Mouse (Mus musculus): ENCODE measurements around the gene Ywhaq. TPM values are rescaled to one million over a fixed set of nuclear protein-coding genes. Genes with fewer than 3 reads are reported as not detected.
A peak's percentile ranks its signal among the peaks of the same experiment; 100 is the strongest.

Gene Ywhaq
- polyA plus RNA-seq (2015; fragmentation: Nextera tagmentation; extraction: Ambion mirVana), result 1,089 and 1,150 TPM in 2 replicates

DNA sequence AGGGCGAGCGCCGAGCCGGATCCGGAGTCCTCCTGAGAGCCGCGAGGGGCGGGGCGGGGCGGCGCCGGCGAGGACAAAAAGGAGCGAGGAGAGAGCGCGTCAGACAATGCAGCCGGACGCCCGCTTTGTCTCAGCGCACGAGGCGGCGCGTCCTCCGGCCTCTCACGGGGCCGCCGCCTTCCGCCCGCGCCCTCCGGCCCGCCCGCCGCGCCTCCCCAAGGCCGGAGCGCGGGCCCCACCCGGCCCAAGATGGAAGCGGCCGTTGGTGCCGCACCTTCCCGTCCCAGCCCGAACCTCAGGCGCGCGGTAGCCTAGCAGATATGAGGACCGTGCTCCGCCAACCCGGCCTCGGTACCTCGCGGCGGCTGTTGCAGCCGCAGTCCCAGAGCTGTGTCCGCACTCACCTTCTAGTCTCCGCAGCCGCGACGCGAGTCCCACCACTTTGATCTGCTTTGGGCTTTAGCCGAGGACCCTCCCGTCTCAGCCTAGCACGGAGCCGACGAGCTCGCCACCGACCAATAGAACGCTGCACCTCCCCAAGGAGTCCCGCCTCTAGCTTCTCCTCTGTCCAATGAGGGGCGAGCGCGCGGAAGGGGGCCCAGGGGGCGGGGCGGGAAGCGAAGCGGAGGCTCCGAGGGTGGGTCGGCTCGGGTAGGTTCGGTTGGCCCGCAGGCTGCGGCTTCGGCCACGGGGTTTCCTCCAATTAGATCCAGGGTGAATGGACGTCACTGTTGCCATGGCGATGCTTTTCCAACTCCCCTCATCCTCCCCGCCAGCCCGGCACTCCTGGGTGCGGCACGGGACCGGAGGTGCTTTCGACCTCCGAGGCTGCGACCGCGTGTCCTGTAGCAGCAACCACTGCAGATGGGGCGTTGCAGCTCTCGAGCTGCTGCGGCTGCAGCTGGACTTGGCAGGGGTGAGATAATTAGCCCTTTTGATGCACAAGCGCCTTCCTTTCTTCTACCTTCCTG lies at the start of gene Ywhaq:
TSS of gene Ywhaq (minus strand) at position 538 of the 971 bp plus-strand sequence.
- peak within 1 kb of the TSS; percentile 98 for H3K9ac ChIP-seq (replicated peaks; ENCODE audit: low read depth, low read length)

DNA sequence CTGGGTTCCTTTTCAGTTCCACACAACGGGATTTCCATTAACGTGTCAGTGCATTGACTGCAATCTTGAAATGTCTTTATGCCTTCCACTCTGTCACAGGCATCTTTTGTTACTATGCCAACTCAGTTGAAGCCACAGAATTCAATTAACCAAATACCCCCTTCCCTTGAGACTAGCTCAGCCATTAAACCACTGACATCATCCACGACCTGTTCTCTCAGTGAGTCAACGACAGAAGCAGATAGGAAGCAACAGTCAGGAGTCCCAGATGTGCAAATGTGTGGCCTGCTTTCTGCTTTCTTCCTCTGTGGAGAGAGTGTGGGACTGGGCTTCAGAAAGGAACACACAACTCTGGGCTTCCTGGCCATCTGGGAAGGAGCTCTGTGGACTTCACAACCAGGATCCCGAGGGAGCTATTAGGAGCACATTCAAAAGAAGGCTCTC lies 46.0 kb upstream of the Ywhaq start:
- H3K27ac ChIP-seq (ENCODE audit: low read length), result no peak overlapping the region
- H3K4me1 ChIP-seq (replicated peaks; ENCODE audit: control insufficient read depth, insufficient read depth, low read length), result no peaks in the 10 kb centered on the region
- H3K4me2 ChIP-seq (ENCODE audit: low read length), result no peak overlapping the region
- H3K9me3 ChIP-seq (ENCODE audit: control insufficient read depth, low read length), result no peaks in the 10 kb centered on the region
- no peak overlapping the region for H3K9ac ChIP-seq (replicated peaks; ENCODE audit: low read depth, low read length)
- H3K4me3 ChIP-seq (replicated peaks; ENCODE audit: low read length), result no peak overlapping the region
- ATAC-seq, result peak; percentile 59; the same call in 1 of the 2 replicates
- WGBS, result 36% methylated on average over 5 of the region's 5 CpGs
- no peaks in the 10 kb centered on the region for H3K27me3 ChIP-seq (replicated peaks; ENCODE audit: control insufficient read depth, insufficient read depth, low read length)
- no peaks in the 10 kb centered on the region for H3K36me3 ChIP-seq (ENCODE audit: control insufficient read depth, insufficient read depth)

More for the DNA sequence above, at the start of gene Ywhaq:
- Histone ChIP-seq H3K9me3 (ENCODE audit: control insufficient read depth, low read length) (peaks cover 8% of the 10 kb centered on the region; the same call in 1 of the 2 replicates), H3K4me3 (replicated peaks; ENCODE audit: low read length) (peak within 1 kb of the TSS; percentile 82), H3K36me3 (ENCODE audit: control insufficient read depth, insufficient read depth) (peaks cover 20% of the 10 kb centered on the region), H3K27ac (ENCODE audit: low read length) (peak within 1 kb of the TSS; percentile 100), H3K4me1 (replicated peaks; ENCODE audit: control insufficient read depth, insufficient read depth, low read length) (peaks cover 14% of the 10 kb centered on the region), H3K27me3 (replicated peaks; ENCODE audit: control insufficient read depth, insufficient read depth, low read length) (no peaks in the 10 kb centered on the region), H3K4me2 (ENCODE audit: low read length) (peak within 1 kb of the TSS; percentile 89)
- 0% methylated on average over 96 of the region's 103 CpGs for WGBS
- ATAC-seq, result peak; percentile 99

DNA sequence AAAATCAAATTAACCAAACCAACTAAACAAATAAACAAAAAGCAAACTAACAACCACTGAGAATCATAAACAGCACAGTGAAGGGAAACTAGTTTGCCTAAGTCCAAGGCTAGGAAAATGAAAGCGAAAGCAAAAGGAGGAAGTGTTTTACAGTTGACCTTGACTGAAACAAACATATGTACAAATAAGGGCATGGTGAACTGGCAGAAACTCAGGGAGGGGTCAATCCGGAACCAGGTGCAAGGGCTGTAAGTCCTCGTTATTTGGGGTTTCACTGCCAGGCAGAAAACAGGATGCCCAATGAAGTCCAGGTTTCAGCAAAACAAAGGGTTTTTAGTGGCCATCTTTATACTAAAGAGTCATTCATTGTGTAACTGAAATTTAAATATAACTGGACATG lies 45.2 kb upstream of the Ywhaq start:
- no peak overlapping the region for H3K4me3 ChIP-seq (replicated peaks; ENCODE audit: low read length)
- no peaks in the 10 kb centered on the region for H3K9me3 ChIP-seq (ENCODE audit: control insufficient read depth, low read length)
- H3K9ac ChIP-seq (replicated peaks; ENCODE audit: low read depth, low read length), result no peak overlapping the region
- H3K27me3 ChIP-seq (replicated peaks; ENCODE audit: control insufficient read depth, insufficient read depth, low read length), result no peaks in the 10 kb centered on the region
- no peaks in the 10 kb centered on the region for H3K4me1 ChIP-seq (replicated peaks; ENCODE audit: control insufficient read depth, insufficient read depth, low read length)
- H3K27ac ChIP-seq (ENCODE audit: low read length), result no peak overlapping the region
- H3K4me2 ChIP-seq (ENCODE audit: low read length), result no peak overlapping the region
- no peaks in the 10 kb centered on the region for H3K36me3 ChIP-seq (ENCODE audit: control insufficient read depth, insufficient read depth)
- 83% methylated on average over 3 of the region's 3 CpGs for WGBS
- ATAC-seq, result no peak

DNA sequence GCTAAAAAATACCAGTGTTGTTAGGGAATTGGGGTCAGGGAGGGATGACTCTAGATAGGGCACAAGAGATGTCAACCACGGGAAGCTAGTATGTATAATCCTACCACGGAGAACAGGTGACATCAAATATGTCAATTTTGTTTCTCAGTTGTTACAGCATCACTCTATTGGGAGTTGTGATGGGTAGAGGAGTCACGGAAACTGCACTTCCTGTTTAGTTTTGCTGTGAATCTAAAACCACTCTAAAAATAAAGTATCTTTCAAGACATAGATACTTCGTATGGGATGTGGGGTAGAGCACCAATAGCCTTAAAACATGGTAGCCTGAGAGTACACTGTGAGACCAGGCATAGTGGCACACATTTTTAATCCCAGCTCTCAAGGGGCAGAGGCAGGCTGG lies 42.2 kb upstream of the Ywhaq start:
- Histone ChIP-seq H3K27me3 (replicated peaks; ENCODE audit: control insufficient read depth, insufficient read depth, low read length) (no peaks in the 10 kb centered on the region), H3K4me1 (replicated peaks; ENCODE audit: control insufficient read depth, insufficient read depth, low read length) (no peaks in the 10 kb centered on the region), H3K9ac (replicated peaks; ENCODE audit: low read depth, low read length) (no peak overlapping the region), H3K4me2 (ENCODE audit: low read length) (no peak overlapping the region), H3K9me3 (ENCODE audit: control insufficient read depth, low read length) (no peaks in the 10 kb centered on the region), H3K4me3 (replicated peaks; ENCODE audit: low read length) (no peak overlapping the region), H3K27ac (ENCODE audit: low read length) (no peak overlapping the region), H3K36me3 (ENCODE audit: control insufficient read depth, insufficient read depth) (no peaks in the 10 kb centered on the region)
- no peak for ATAC-seq
- 87% methylated on average over 4 of the region's 4 CpGs for WGBS

DNA sequence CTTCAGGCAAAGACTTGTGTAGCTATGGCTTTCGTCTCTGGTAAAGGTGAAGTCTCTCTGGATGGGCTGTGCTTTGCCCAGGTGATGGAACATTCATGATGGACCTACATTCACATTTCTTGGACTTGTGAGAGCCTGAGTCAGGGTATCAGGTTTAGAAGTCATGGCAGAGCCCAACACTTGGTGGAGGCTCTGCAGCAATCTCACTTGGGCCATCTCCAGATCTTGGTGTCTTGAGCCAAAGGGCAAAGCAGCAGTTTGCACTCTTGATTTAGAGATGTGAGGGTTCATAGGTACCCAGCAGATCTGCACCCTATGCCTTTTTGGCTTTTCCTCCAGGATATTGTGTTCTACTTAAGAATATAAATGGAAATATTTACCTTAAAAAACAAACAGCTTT lies 38.6 kb upstream of the Ywhaq start:
- H3K4me2 ChIP-seq (ENCODE audit: low read length), result no peak overlapping the region
- no peaks in the 10 kb centered on the region for H3K4me1 ChIP-seq (replicated peaks; ENCODE audit: control insufficient read depth, insufficient read depth, low read length)
- H3K36me3 ChIP-seq (ENCODE audit: control insufficient read depth, insufficient read depth), result no peaks in the 10 kb centered on the region
- WGBS, result 100% methylated on average over 1 of the region's 1 CpGs
- no peaks in the 10 kb centered on the region for H3K9me3 ChIP-seq (ENCODE audit: control insufficient read depth, low read length)
- no peak overlapping the region for H3K4me3 ChIP-seq (replicated peaks; ENCODE audit: low read length)
- H3K27ac ChIP-seq (ENCODE audit: low read length), result no peak overlapping the region
- no peaks in the 10 kb centered on the region for H3K27me3 ChIP-seq (replicated peaks; ENCODE audit: control insufficient read depth, insufficient read depth, low read length)
- no peak for ATAC-seq
- no peak overlapping the region for H3K9ac ChIP-seq (replicated peaks; ENCODE audit: low read depth, low read length)

DNA sequence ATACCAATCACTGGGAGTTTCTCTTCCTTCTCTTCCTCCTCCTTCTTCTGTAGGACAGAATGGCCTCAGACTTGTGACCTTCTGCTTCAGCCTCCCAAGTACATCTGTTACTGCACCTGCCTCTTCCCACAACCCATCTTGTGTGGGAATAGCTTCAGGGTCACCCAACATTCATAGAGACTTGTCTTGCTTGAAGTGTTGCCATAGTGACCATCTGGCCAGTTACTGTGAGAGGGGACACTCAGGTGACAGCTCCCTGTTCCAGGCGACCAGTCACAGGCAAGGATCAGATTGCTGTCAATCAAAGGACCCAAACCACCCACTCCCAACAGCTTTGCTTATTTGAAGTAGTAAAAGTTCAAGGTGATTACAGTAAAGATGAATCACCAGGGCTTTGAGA lies 34.3 kb upstream of the Ywhaq start:
- 19% methylated on average over 1 of the region's 1 CpGs for WGBS
- ATAC-seq, result no peak
- no peaks in the 10 kb centered on the region for H3K4me1 ChIP-seq (replicated peaks; ENCODE audit: control insufficient read depth, insufficient read depth, low read length)
- no peaks in the 10 kb centered on the region for H3K9me3 ChIP-seq (ENCODE audit: control insufficient read depth, low read length)
- no peaks in the 10 kb centered on the region for H3K36me3 ChIP-seq (ENCODE audit: control insufficient read depth, insufficient read depth)
- no peak overlapping the region for H3K9ac ChIP-seq (replicated peaks; ENCODE audit: low read depth, low read length)
- no peaks in the 10 kb centered on the region for H3K27me3 ChIP-seq (replicated peaks; ENCODE audit: control insufficient read depth, insufficient read depth, low read length)
- H3K4me3 ChIP-seq (replicated peaks; ENCODE audit: low read length), result no peak overlapping the region
- H3K4me2 ChIP-seq (ENCODE audit: low read length), result no peak overlapping the region
- no peak overlapping the region for H3K27ac ChIP-seq (ENCODE audit: low read length)

DNA sequence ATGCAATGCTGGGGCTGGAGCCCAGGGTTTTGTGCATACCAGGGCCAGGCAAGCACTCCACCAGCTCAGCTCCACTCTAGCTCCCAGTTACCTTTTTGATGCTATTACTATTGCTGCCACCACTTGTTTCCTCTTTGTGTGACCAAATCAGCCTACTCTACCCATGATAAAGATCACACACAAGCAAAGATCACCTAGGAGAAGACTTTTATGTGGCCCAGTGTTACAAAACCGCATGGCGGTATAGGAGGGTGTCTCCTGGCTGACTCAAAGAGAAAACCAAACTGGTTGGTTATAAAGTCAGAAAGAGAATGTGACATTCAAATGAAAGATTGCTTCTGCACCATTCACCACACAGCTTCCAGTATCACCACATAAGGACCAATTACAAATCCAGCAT lies 33.9 kb upstream of the Ywhaq start:
- H3K9me3 ChIP-seq (ENCODE audit: control insufficient read depth, low read length), result no peaks in the 10 kb centered on the region
- WGBS, result 98% methylated on average over 2 of the region's 2 CpGs
- no peaks in the 10 kb centered on the region for H3K27me3 ChIP-seq (replicated peaks; ENCODE audit: control insufficient read depth, insufficient read depth, low read length)
- H3K4me3 ChIP-seq (replicated peaks; ENCODE audit: low read length), result no peak overlapping the region
- no peak overlapping the region for H3K4me2 ChIP-seq (ENCODE audit: low read length)
- no peak overlapping the region for H3K27ac ChIP-seq (ENCODE audit: low read length)
- no peaks in the 10 kb centered on the region for H3K36me3 ChIP-seq (ENCODE audit: control insufficient read depth, insufficient read depth)
- no peaks in the 10 kb centered on the region for H3K4me1 ChIP-seq (replicated peaks; ENCODE audit: control insufficient read depth, insufficient read depth, low read length)
- ATAC-seq, result no peak
- no peak overlapping the region for H3K9ac ChIP-seq (replicated peaks; ENCODE audit: low read depth, low read length)

DNA sequence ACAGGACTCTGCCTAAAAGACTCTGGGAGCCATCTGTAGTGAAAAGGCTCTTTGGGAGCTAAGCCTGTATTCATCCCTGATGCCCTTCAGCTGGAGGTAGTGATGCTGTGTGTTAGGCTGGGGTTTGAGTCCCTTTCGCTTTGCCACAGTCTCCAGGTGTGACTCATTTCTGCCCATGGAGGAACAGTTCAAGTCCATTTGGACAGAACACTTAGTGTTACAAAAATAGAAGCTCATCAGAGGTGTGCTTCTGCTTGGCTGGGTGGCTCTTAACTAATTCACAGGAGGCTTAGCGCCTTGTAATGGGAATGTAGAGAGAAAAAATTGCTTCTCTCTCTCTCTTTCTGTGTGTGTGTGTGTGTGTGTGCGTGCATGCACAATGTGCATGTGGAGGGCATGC lies 26.3 kb upstream of the Ywhaq start:
- no peak overlapping the region for H3K27ac ChIP-seq (ENCODE audit: low read length)
- H3K4me2 ChIP-seq (ENCODE audit: low read length), result no peak overlapping the region
- 93% methylated on average over 3 of the region's 3 CpGs for WGBS
- peaks cover 4% of the 10 kb centered on the region for H3K4me1 ChIP-seq (replicated peaks; ENCODE audit: control insufficient read depth, insufficient read depth, low read length)
- no peaks in the 10 kb centered on the region for H3K27me3 ChIP-seq (replicated peaks; ENCODE audit: control insufficient read depth, insufficient read depth, low read length)
- no peaks in the 10 kb centered on the region for H3K36me3 ChIP-seq (ENCODE audit: control insufficient read depth, insufficient read depth)
- H3K9me3 ChIP-seq (ENCODE audit: control insufficient read depth, low read length), result no peaks in the 10 kb centered on the region
- no peak for ATAC-seq
- no peak overlapping the region for H3K4me3 ChIP-seq (replicated peaks; ENCODE audit: low read length)
- H3K9ac ChIP-seq (replicated peaks; ENCODE audit: low read depth, low read length), result no peak overlapping the region

DNA sequence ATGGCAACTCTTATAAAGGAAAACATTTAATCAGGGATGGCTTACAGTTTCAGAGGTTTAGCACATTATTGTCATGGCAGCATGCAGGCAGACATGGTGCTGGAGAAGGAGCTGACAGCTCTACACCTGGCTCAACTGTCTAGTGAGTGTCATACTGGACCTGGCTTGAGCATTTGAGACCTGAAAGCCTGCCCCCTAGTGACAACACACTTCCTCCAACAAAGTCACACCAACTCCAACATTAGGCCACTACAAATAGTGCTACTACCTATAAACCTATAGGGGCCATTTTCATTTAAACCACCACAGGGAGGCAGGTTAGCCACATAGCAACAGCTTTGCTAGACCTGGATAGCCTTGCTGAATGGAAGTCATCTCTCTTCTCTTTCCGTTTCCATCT lies 24.4 kb upstream of the Ywhaq start:
- H3K36me3 ChIP-seq (ENCODE audit: control insufficient read depth, insufficient read depth), result no peaks in the 10 kb centered on the region
- WGBS, result 95% methylated on average over 1 of the region's 1 CpGs
- H3K27me3 ChIP-seq (replicated peaks; ENCODE audit: control insufficient read depth, insufficient read depth, low read length), result no peaks in the 10 kb centered on the region
- no peak overlapping the region for H3K4me3 ChIP-seq (replicated peaks; ENCODE audit: low read length)
- no peak for ATAC-seq
- H3K27ac ChIP-seq (ENCODE audit: low read length), result no peak overlapping the region
- no peak overlapping the region for H3K4me2 ChIP-seq (ENCODE audit: low read length)
- no peak overlapping the region for H3K9ac ChIP-seq (replicated peaks; ENCODE audit: low read depth, low read length)
- no peaks in the 10 kb centered on the region for H3K9me3 ChIP-seq (ENCODE audit: control insufficient read depth, low read length)
- H3K4me1 ChIP-seq (replicated peaks; ENCODE audit: control insufficient read depth, insufficient read depth, low read length), result peaks cover 4% of the 10 kb centered on the region

Data from forebrain, embryonic 16.5 days (tissue).